ENCODE assay signal across 8 mouse cellular contexts in the genomic region with DNA sequence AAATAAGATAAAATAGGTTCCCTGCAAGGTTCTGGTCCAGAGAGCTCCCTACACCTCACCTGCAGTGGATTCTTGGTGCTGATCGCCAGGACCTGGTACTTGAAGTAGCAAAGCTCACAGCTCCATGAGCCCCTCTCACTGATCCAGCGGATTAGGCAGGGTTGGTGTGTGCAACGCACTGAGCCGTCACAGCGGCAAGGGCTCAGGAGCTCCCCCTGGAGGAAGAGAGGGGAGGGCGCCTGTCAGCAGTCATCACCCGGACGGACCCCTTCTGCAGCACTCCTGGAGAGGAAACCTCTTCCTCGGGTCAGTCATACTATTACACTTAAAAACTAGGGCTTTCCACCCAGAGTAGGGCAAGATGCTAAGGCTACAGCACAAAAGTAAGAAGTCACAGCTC. TPM values are rescaled to one million over a fixed set of nuclear protein-coding genes. Genes with fewer than 3 reads are reported as not detected.
DNase-seq lines count a peak whose midpoint lies in the region; ATAC-seq and TF ChIP-seq lines count a peak whose summit lies in the region.

No protein-coding gene starts in this region.

- H3K27ac ChIP-seq in left cerebral cortex, adult 2 months = no peak overlapping the region
- no peak overlapping the region for H3K27ac ChIP-seq in intestine, embryonic 15.5 days
- no peak overlapping the region for H3K27ac ChIP-seq in midbrain, postnatal 0 days (ENCODE audit: low read depth, low read length)

- TF ChIP-seq CTCF in left cerebral cortex, adult 2 months (IDR thresholded peaks at IDR 0.05) = peak; percentile 99
- TF ChIP-seq CTCF in midbrain, postnatal 0 days (IDR thresholded peaks at IDR 0.05) = peak; percentile 86

- 0 out of 2 replicates have a peak overlapping the region, but pooled peaks have one; percentile 78 for H3K9ac ChIP-seq in intestine, embryonic 15.5 days
- peak overlapping the region; percentile 96; the same call in 1 of the 2 replicates for H3K9ac ChIP-seq in midbrain, postnatal 0 days (replicated peaks; ENCODE audit: low read length, poor library complexity, severe bottlenecking)

- H3K27me3 ChIP-seq in intestine, embryonic 15.5 days (replicated peaks) = no peaks in the 10 kb centered on the region
- no peaks in the 10 kb centered on the region for H3K27me3 ChIP-seq in midbrain, postnatal 0 days (ENCODE audit: insufficient read depth, low read length)

- WGBS in intestine, embryonic 15.5 days = 1% methylated on average over 9 of the region's 9 CpGs
- 0% methylated on average over 9 of the region's 9 CpGs for WGBS in midbrain, postnatal 0 days

- H3K4me2 ChIP-seq in intestine, embryonic 15.5 days (replicated peaks) = peak overlapping the region; percentile 94
- H3K4me2 ChIP-seq in midbrain, postnatal 0 days (ENCODE audit: low read depth, low read length, poor library complexity, severe bottlenecking) = peak overlapping the region; percentile 87

- peaks cover 26% of the 10 kb centered on the region for H3K4me1 ChIP-seq in intestine, embryonic 15.5 days (replicated peaks)
- 0 out of 2 replicates have a peak, but pooled peaks cover 4% of the 10 kb centered on the region for H3K4me1 ChIP-seq in midbrain, postnatal 0 days (ENCODE audit: insufficient read depth, low read length)

- H3K36me3 ChIP-seq in intestine, embryonic 15.5 days = peaks cover 4% of the 10 kb centered on the region; the same call in 1 of the 2 replicates
- H3K36me3 ChIP-seq in midbrain, postnatal 0 days (ENCODE audit: insufficient read depth, low read length) = peaks cover 40% of the 10 kb centered on the region

- peak; percentile 74 to 79 for DNase-seq in left cerebral cortex, adult 2 months (ENCODE audit: extremely low spot score in 1 of 2, low spot score in 2 of 2)
- no peak for DNase-seq in left cerebral cortex, adult 11 months (ENCODE audit: low spot score)
- peak; percentile 76 to 81 for DNase-seq in cerebellum, postnatal 36 days
- peak; percentile 74 for DNase-seq in gastrocnemius, postnatal 14 days
- peak; percentile 74 for DNase-seq in liver
- peak; percentile 76 for DNase-seq in midbrain, postnatal 0 days (ENCODE audit: low spot score)
- DNase-seq in spleen, postnatal 4 days (ENCODE audit: low spot score in 2 of 2) = peak; percentile 77 to 92

- intact Hi-C loops in left cerebral cortex, adult 2 months (cut with DNase I) = no loop called here
- intact Hi-C loops in gastrocnemius, postnatal 14 days (cut with DNase I; ENCODE audit: low total_unique reads) = no loop called here

- no peaks in the 10 kb centered on the region for H3K9me3 ChIP-seq in intestine, embryonic 15.5 days
- no peaks in the 10 kb centered on the region for H3K9me3 ChIP-seq in midbrain, postnatal 0 days (ENCODE audit: low read length)

- H3K4me3 ChIP-seq in left cerebral cortex, adult 2 months = peak overlapping the region; percentile 64
- peak overlapping the region; percentile 82 for H3K4me3 ChIP-seq in intestine, embryonic 15.5 days (replicated peaks)
- peak overlapping the region; percentile 86 for H3K4me3 ChIP-seq in midbrain, postnatal 0 days (ENCODE audit: low read depth, low read length)

- 0 out of 2 replicates have a peak, but pooled peaks have one; percentile 7 for ATAC-seq in intestine, embryonic 15.5 days
- peak; percentile 18; the same call in 1 of the 2 replicates for ATAC-seq in midbrain, postnatal 0 days (ENCODE audit: low FRiP score)

RNA-seq across cellular contexts. Expression of a gene that starts 1.8 kb away (rescaled TPM):
- 10 to 100 TPM; 18.1 to 22.5 TPM for total RNA-seq in left cerebral cortex, adult 2 months (2021)
- 1 to 10 TPM in 1 of 2 experiments, under 1 TPM in 1; 0.82 to 1.2 TPM for total RNA-seq in gastrocnemius, postnatal 14 days (2021)
- polyA plus RNA-seq in intestine, embryonic 15.5 days (2015; fragmentation: Nextera tagmentation; extraction: Ambion mirVana) = 0.74 and 0.91 TPM in 2 replicates
- total RNA-seq in midbrain, postnatal 0 days (2014; rRNA removed) = 84.0 and 90.0 TPM in 2 replicates
- polyA plus RNA-seq in midbrain, postnatal 0 days (2015; fragmentation: Nextera tagmentation; extraction: Ambion mirVana) = 8.6 and 9.8 TPM in 2 replicates

RNA-seq across cellular contexts. Expression of a gene that starts 5.2 kb away (rescaled TPM):
- total RNA-seq in left cerebral cortex, adult 2 months (2021) = 10 to 100 TPM; 74.4 to 75.2 TPM
- total RNA-seq in gastrocnemius, postnatal 14 days (2021) = 10 to 100 TPM; 62.5 to 84.0 TPM
- 1,579 and 1,616 TPM in 2 replicates for polyA plus RNA-seq in intestine, embryonic 15.5 days (2015; fragmentation: Nextera tagmentation; extraction: Ambion mirVana)
- total RNA-seq in midbrain, postnatal 0 days (2014; rRNA removed) = 311 and 365 TPM in 2 replicates
- 364 and 374 TPM in 2 replicates for polyA plus RNA-seq in midbrain, postnatal 0 days (2015; fragmentation: Nextera tagmentation; extraction: Ambion mirVana)

RNA-seq across cellular contexts. Expression of a gene that starts 10.1 kb away (rescaled TPM):
- under 1 TPM; 0.36 to 0.77 TPM for total RNA-seq in left cerebral cortex, adult 2 months (2021)
- total RNA-seq in gastrocnemius, postnatal 14 days (2021) = under 1 TPM; 0.10 to 0.16 TPM
- 0.05 and 0.11 TPM in 2 replicates for polyA plus RNA-seq in intestine, embryonic 15.5 days (2015; fragmentation: Nextera tagmentation; extraction: Ambion mirVana)
- total RNA-seq in midbrain, postnatal 0 days (2014; rRNA removed) = 0.22 TPM in 1 of 2 replicates, not detected in the other
- 0.13 TPM in 1 of 2 replicates, not detected in the other for polyA plus RNA-seq in midbrain, postnatal 0 days (2015; fragmentation: Nextera tagmentation; extraction: Ambion mirVana)

RNA-seq across cellular contexts. Expression of a gene that starts 11.9 kb away (rescaled TPM):
- total RNA-seq in left cerebral cortex, adult 2 months (2021) = 10 to 100 TPM; 63.7 to 64.4 TPM
- 10 to 100 TPM; 26.5 to 31.6 TPM for total RNA-seq in gastrocnemius, postnatal 14 days (2021)
- 167 and 181 TPM in 2 replicates for polyA plus RNA-seq in intestine, embryonic 15.5 days (2015; fragmentation: Nextera tagmentation; extraction: Ambion mirVana)
- total RNA-seq in midbrain, postnatal 0 days (2014; rRNA removed) = 109 and 122 TPM in 2 replicates
- 101 and 104 TPM in 2 replicates for polyA plus RNA-seq in midbrain, postnatal 0 days (2015; fragmentation: Nextera tagmentation; extraction: Ambion mirVana)

RNA-seq across cellular contexts. Expression of a gene that starts 16.8 kb away (rescaled TPM):
- total RNA-seq in left cerebral cortex, adult 2 months (2021) = under 1 TPM in 1 of 2 experiments, not detected in 1; 0.21 TPM
- under 1 TPM; 0.27 to 0.43 TPM for total RNA-seq in gastrocnemius, postnatal 14 days (2021)
- 0.40 and 0.69 TPM in 2 replicates for polyA plus RNA-seq in intestine, embryonic 15.5 days (2015; fragmentation: Nextera tagmentation; extraction: Ambion mirVana)
- total RNA-seq in midbrain, postnatal 0 days (2014; rRNA removed) = not detected in 2 replicates
- 0.10 and 0.16 TPM in 2 replicates for polyA plus RNA-seq in midbrain, postnatal 0 days (2015; fragmentation: Nextera tagmentation; extraction: Ambion mirVana)

Comparison
In these comparisons a context has a peak if more than half of its experiments do, and no peak if none do; other contexts are left out.
1. RNA of a gene that starts 1.8 kb away (total RNA-seq): 84.0 to 90.0 TPM in midbrain, postnatal 0 days and 18.1 to 22.5 TPM in left cerebral cortex, adult 2 months; 0.82 to 1.2 TPM in gastrocnemius, postnatal 14 days; every median in the first group is over 4 times any median in the second.
2. Peak in every context shown above with its lines, with median percentiles within 50 percentile points of each other: H3K4me3 ChIP-seq.